Mouse (Mus musculus) ES-Bruce4 (cell line): ENCODE measurements at regions not wholly inside any gene's neighbourhood (a gene's known extent, or its start where the extent isn't known, plus 50 kb on each side); places are given as distances from the start of the nearest gene placed in this dataset.

Experiments used
- H3K27ac ChIP-seq: 2 replicates; pipeline ENCODE4 v1.5.1; 2012; ENCODE audit warnings: low read length, inconsistent platforms; ENCODE audit not compliant: insufficient read depth
- H3K27me3 ChIP-seq: 2 replicates; pipeline ENCODE4 v1.6.1; 2012; ENCODE audit warnings: mild to moderate bottlenecking, low read length, inconsistent platforms; ENCODE audit not compliant: control insufficient read depth, poor library complexity, insufficient read depth, severe bottlenecking
- H3K36me3 ChIP-seq: 2 replicates; pipeline ENCODE4 v1.6.1; 2012; ENCODE audit warnings: inconsistent platforms, mild to moderate bottlenecking, low read length, moderate library complexity; ENCODE audit not compliant: control insufficient read depth, poor library complexity, insufficient read depth, severe bottlenecking
- H3K4me1 ChIP-seq: one replicate; pipeline ENCODE4 v1.8.1; 2011; ENCODE audit warnings: low read length; ENCODE audit not compliant: control insufficient read depth, insufficient read depth
- H3K4me3 ChIP-seq: 2 replicates; pipeline ENCODE4 v1.5.1; 2011; ENCODE audit warnings: low read depth, mild to moderate bottlenecking, low read length
- H3K9ac ChIP-seq: 2 replicates; pipeline ENCODE4 v1.6.1; 2012; ENCODE audit warnings: low read depth, mild to moderate bottlenecking, inconsistent platforms; ENCODE audit not compliant: poor library complexity, severe bottlenecking
- H3K9me3 ChIP-seq: replicated peaks from 2 replicates; pipeline ENCODE4 v1.6.1; 2012; ENCODE audit warnings: mild to moderate bottlenecking, low read length, inconsistent platforms; ENCODE audit not compliant: control insufficient read depth, poor library complexity, insufficient read depth, severe bottlenecking
- CTCF ChIP-seq: IDR thresholded peaks from one replicate; pipeline ENCODE4 v1.8.1; 2011; ENCODE audit warnings: low read depth, low read length
- EP300 ChIP-seq: IDR thresholded peaks from 2 replicates; pipeline ENCODE4 v1.6.1; 2011; ENCODE audit warnings: low read depth, low read length; ENCODE audit not compliant: insufficient read depth
- POLR2A ChIP-seq: IDR thresholded peaks from one replicate; pipeline ENCODE4 v1.8.1; 2011; ENCODE audit warnings: low read length; ENCODE audit not compliant: insufficient read depth

GRCm38 (mm10) chr2:114844389-114844771 is 189.6 kb upstream of the Dph6 start:
- Histone ChIP-seq H3K27me3 (no peaks in the 10 kb centered on the region), H3K9ac (no peak overlapping the region), H3K36me3 (no peaks in the 10 kb centered on the region), H3K4me3 (no peak overlapping the region), H3K9me3 (no peaks in the 10 kb centered on the region), H3K27ac (no peak overlapping the region), H3K4me1 (no peaks in the 10 kb centered on the region)
- TF ChIP-seq EP300 (no peak), CTCF (no peak), POLR2A (no peak)

- Histone ChIP-seq H3K36me3 (no peaks in the 10 kb centered on the region), H3K27ac (no peak overlapping the region), H3K4me1 (no peaks in the 10 kb centered on the region), H3K9ac (no peak overlapping the region), H3K4me3 (no peak overlapping the region), H3K9me3 (no peaks in the 10 kb centered on the region), H3K27me3 (no peaks in the 10 kb centered on the region)
- TF ChIP-seq EP300 (no peak), CTCF (no peak), POLR2A (no peak)
Observed at GRCm38 (mm10) chr2:114848439-114848838, 193.7 kb upstream of the Dph6 start.

GRCm38 (mm10) chr2:114848914-114849313 is 194.2 kb upstream of the Dph6 start:
- H3K4me1 ChIP-seq, result no peaks in the 10 kb centered on the region
- no peak for TF ChIP-seq EP300
- no peak for TF ChIP-seq POLR2A
- no peak for TF ChIP-seq CTCF
- H3K27me3 ChIP-seq, result no peaks in the 10 kb centered on the region
- H3K9me3 ChIP-seq, result no peaks in the 10 kb centered on the region
- no peaks in the 10 kb centered on the region for H3K36me3 ChIP-seq
- H3K9ac ChIP-seq, result no peak overlapping the region
- no peak overlapping the region for H3K27ac ChIP-seq
- no peak overlapping the region for H3K4me3 ChIP-seq

- Histone ChIP-seq H3K36me3 (no peaks in the 10 kb centered on the region), H3K27me3 (no peaks in the 10 kb centered on the region), H3K4me3 (no peak overlapping the region), H3K4me1 (no peaks in the 10 kb centered on the region), H3K27ac (no peak overlapping the region), H3K9ac (no peak overlapping the region), H3K9me3 (no peaks in the 10 kb centered on the region)
- TF ChIP-seq EP300, result no peak
- no peak for TF ChIP-seq POLR2A
- peak; percentile 60 for TF ChIP-seq CTCF
Observed at GRCm38 (mm10) chr2:114853715-114854530, 199.2 kb upstream of the Dph6 start.

- Histone ChIP-seq H3K4me1 (no peaks in the 10 kb centered on the region), H3K27me3 (no peaks in the 10 kb centered on the region), H3K9me3 (no peaks in the 10 kb centered on the region), H3K9ac (no peak overlapping the region), H3K4me3 (no peak overlapping the region), H3K27ac (no peak overlapping the region), H3K36me3 (no peaks in the 10 kb centered on the region)
- TF ChIP-seq POLR2A, result no peak
- no peak for TF ChIP-seq EP300
- TF ChIP-seq CTCF, result no peak
Observed at GRCm38 (mm10) chr2:114872272-114872671, 217.5 kb upstream of the Dph6 start.

DNA sequence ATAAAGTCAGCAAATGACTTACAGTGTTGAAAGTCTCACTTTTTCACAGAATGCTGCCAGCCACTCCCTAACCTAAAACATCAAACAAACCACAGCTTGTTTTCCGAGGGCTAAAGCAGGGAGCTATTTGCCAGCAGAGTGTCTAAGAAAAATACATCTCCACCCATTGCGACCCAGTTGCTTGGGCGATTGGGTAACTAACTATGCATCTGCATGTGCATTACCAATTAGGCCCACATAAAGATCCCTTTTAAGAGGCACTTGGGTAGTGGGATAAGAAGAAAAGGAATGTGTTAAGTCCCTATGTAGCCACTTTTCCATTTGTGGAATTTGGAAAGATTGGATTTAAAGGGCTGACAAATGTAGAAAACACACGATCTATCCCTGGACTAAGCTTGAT is 218.3 kb upstream of the Dph6 start:
- no peak overlapping the region for H3K4me3 ChIP-seq
- TF ChIP-seq POLR2A (no peak), CTCF (no peak), EP300 (no peak)

More for the DNA sequence above, 218.3 kb upstream of the Dph6 start:
- no peak overlapping the region for H3K9ac ChIP-seq
- no peaks in the 10 kb centered on the region for H3K4me1 ChIP-seq
- H3K9me3 ChIP-seq, result no peaks in the 10 kb centered on the region
- H3K27me3 ChIP-seq, result no peaks in the 10 kb centered on the region
- no peaks in the 10 kb centered on the region for H3K36me3 ChIP-seq
- H3K27ac ChIP-seq, result no peak overlapping the region
